Mouse (Mus musculus): Measurements from ENCODE around the gene Mgat1.

- peak; percentile 63; the same call in 1 of the 2 replicates for TF ChIP-seq CTCF (IDR thresholded peaks at IDR 0.05; ENCODE audit: borderline replicate concordance, extremely low read depth, insufficient read depth, insufficient read length)
- no peak for TF ChIP-seq POLR2A (IDR thresholded peaks at IDR 0.05; ENCODE audit: borderline replicate concordance, extremely low read depth, insufficient read depth, insufficient read length, poor library complexity, severe bottlenecking)
These were observed 27.3 kb downstream of the Mgat1 start for GRCm38 (mm10) chr11:49271334-49271733.

Data from brain, embryonic 14.5 days (tissue).